Mouse (Mus musculus) spleen, adult 2 months (tissue): ENCODE measurements around the gene Dnajc5.

Experiments used
- CTCF ChIP-seq: fragments of 200-500 bp; IDR thresholded peaks from 2 replicates; pipeline ENCODE4 v1.5.1; 2011; ENCODE audit warnings: mild to moderate bottlenecking, inconsistent platforms; ENCODE audit not compliant: insufficient read depth, insufficient read length, insufficient replicate concordance; ENCODE audit errors: extremely low read depth
- POLR2A ChIP-seq: fragments of 200-500 bp; IDR thresholded peaks from 2 replicates; pipeline ENCODE4 v1.6.1; 2011; ENCODE audit warnings: low read depth, low read length, inconsistent platforms

DNA sequence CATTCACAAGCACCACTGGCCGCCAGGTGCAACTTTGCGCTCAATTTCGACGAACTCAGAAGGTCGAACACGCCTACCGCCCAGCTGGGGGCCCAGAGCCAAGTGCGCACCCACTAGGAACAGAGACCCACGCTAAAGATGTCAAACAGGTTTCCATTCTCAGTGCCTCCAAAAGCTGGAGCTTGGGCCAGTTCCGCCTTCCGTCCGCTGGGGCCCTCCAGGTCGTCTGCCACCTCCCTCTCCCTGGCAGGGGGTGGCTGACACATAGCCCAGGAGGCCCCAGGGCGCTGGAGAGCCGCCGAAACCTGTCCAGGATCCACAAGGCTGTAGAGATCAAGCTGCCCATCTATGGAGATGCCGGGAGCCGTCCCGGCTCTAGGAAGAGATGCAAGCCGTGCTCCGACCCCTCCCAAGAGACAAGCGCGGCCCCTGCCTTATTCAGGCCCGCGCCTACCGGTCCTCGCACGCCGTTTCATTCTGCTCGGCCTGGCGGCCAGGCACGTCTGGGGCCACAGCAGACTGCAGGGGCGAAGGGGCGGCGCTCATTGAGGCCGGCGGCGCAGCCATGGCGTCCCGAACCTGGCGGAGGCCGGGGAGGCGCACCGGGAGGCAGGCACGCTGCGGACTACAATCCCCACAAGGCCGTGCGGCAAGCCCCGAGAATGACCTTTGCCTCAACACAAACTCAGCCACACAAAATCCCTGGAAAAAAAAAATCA, 61.3 kb downstream of the Dnajc5 start:
- no peak for TF ChIP-seq CTCF
- peak; percentile 51 for TF ChIP-seq POLR2A
